Mouse (Mus musculus): ENCODE results near the gene Gm21913.
"Not testable (repeated sequence)": the region's sequence is repeated elsewhere in the genome, so short reads cannot be mapped to it uniquely, and the experiment has no call there.

The Gm21913 gene

GRCm38 (mm10) chrY:74623596-74623995, at the start of gene Gm21913:
Gene Gm21913 (plus strand): TSS chrY:74623896.
- not testable (repeated sequence) for DNase-seq (ENCODE audit: low spot score)
